8 mouse cellular contexts compared by ENCODE assay signal in genomic region chr19:57134654-57135348, GRCm38 (mm10).
A peak's percentile ranks its signal among the peaks of the same experiment; 100 is the strongest.
DNase-seq lines count a peak whose midpoint lies in the region; ATAC-seq and TF ChIP-seq lines count a peak whose summit lies in the region.

No protein-coding gene starts in this region.

- intact Hi-C loops in gastrocnemius, adult 2 months (cut with DNase I) = loop anchor here (5.0 to 10.0 kb wide), 2 partner anchors 38 to 210 kb away; no protein-coding TSS in a partner anchor
- intact Hi-C loops in heart, postnatal 14 days (cut with DNase I) = loop anchor here (5.0 to 10.0 kb wide), 3 partner anchors 38 to 320 kb away; partner anchors contain the start of gene Trub1

- H3K4me3 ChIP-seq in gastrocnemius, adult 2 months = peak overlapping the region; percentile 67

- DNase-seq in gastrocnemius, adult 2 months = peak; percentile 51
- no peak for DNase-seq in gastrocnemius, adult 18-20 months (ENCODE audit: low spot score)
- peak; percentile 70 for DNase-seq in MN1 (ENCODE audit: low spot score)
- peak; percentile 44 to 52 for DNase-seq in heart, postnatal 14 days
- DNase-seq in thymus, postnatal 4 days = no peak
- no peak for DNase-seq in spleen, postnatal 36 days (ENCODE audit: low spot score in 2 of 2)

- TF ChIP-seq CTCF in gastrocnemius, adult 2 months (IDR thresholded peaks at IDR 0.05) = no peak

- H3K27ac ChIP-seq in gastrocnemius, adult 2 months = peak overlapping the region; percentile 72

- ATAC-seq in megakaryocyte progenitor cell, adult 5-6 weeks (replicated peaks; ENCODE audit: poor library complexity) = peak; percentile 33
- no peak for ATAC-seq in monocyte, adult 5-6 weeks (replicated peaks; ENCODE audit: insufficient number of reproducible peaks, low FRiP score, low TSS enrichment, poor library complexity, severe bottlenecking)

Comparison
In these comparisons a context has a peak if more than half of its experiments do, and no peak if none do; other contexts are left out.
1. DNase-seq: peak in gastrocnemius, adult 2 months (single experiment), MN1 (single experiment) and heart, postnatal 14 days (2 of 2); none in gastrocnemius, adult 18-20 months (single experiment), thymus, postnatal 4 days (single experiment) and spleen, postnatal 36 days (0 of 2).